Mouse (Mus musculus): Measurements from ENCODE around the gene Zfp981.
"Not testable (repeated sequence)": the region's sequence is repeated elsewhere in the genome, so short reads cannot be mapped to it uniquely, and the experiment has no call there.

DNA sequence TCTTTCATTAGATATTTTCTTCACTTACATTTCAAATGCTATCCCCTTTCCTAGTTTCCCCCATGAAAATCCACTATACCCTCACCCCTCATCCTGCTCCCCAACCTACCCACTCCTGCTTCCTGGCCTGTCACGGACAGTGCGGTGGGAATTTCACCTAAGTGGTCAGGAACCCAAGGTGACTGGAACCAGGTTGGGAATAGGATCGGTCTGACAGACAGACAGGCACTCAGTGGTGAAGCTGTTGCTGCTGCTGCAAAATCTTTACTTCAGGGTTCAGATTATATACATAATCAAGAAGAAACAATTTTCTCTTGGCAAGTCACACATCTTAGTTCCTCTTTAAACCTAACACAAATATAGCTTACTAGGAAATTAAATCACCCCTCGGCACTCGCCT lies 42.0 kb upstream of the Zfp981 start:
- TF ChIP-seq POLR2A (IDR thresholded peaks at IDR 0.05; ENCODE audit: low read depth, low read length); CTCF (conservative IDR thresholded peaks at IDR 0.05; ENCODE audit: insufficient read depth, insufficient read length, low read depth, low read length): not testable (repeated sequence)
